Mouse (Mus musculus) embryonic facial prominence, embryonic 14.5 days (tissue): ENCODE data around the gene Panx1. TPM values are rescaled to one million over a fixed set of nuclear protein-coding genes. Genes with fewer than 3 reads are reported as not detected.

Experiments
- ATAC-seq: fragments of 200-750 bp; cut with Nextera tagmentation; 2 replicates; pipeline ENCODE4 v1.8.0; 2017; ENCODE audit warnings: low read depth, moderate number of reproducible peaks, moderate TSS enrichment
- DNase-seq: peaks from one replicate; pipeline ENCODE4 v3.0.0-alpha.2; 2015; ENCODE audit warnings: low spot score
- H3K27ac ChIP-seq: fragments of 300-500 bp; sonication (generic); replicated peaks from 2 replicates; pipeline ENCODE4 v1.5.1; 2014; ENCODE audit warnings: low read depth, mild to moderate bottlenecking, low read length, moderate library complexity
- H3K27me3 ChIP-seq: fragments of 300-500 bp; sonication (generic); replicated peaks from 2 replicates; pipeline ENCODE4 v1.6.1; 2014; ENCODE audit warnings: low read length; ENCODE audit not compliant: control insufficient read depth, insufficient read depth
- H3K36me3 ChIP-seq: fragments of 300-500 bp; sonication (generic); 2 replicates; pipeline ENCODE4 v1.6.1; 2014; ENCODE audit warnings: low read length, mixed read lengths; ENCODE audit not compliant: control insufficient read depth, insufficient read depth
- H3K4me1 ChIP-seq: fragments of 300-500 bp; sonication (generic); 2 replicates; pipeline ENCODE4 v1.6.1; 2014; ENCODE audit warnings: antibody characterized with exemption, low read length; ENCODE audit not compliant: control insufficient read depth, insufficient read depth
- H3K4me2 ChIP-seq: fragments of 300-500 bp; sonication (generic); 2 replicates; pipeline ENCODE4 v1.6.1; 2014; ENCODE audit warnings: low read depth, mild to moderate bottlenecking, low read length, moderate library complexity, mixed read lengths
- H3K4me3 ChIP-seq: fragments of 300-500 bp; sonication (generic); 2 replicates; pipeline ENCODE4 v1.5.1; 2014; ENCODE audit warnings: low read depth, mild to moderate bottlenecking, low read length
- H3K9ac ChIP-seq: fragments of 300-500 bp; sonication (generic); 2 replicates; pipeline ENCODE4 v1.6.1; 2014; ENCODE audit warnings: low read depth, mild to moderate bottlenecking, low read length, moderate library complexity, mixed read lengths
- H3K9me3 ChIP-seq: fragments of 300-500 bp; sonication (generic); 2 replicates; pipeline ENCODE4 v1.6.1; 2016; ENCODE audit warnings: low read length; ENCODE audit not compliant: control insufficient read depth
- WGBS: fragments of 180-500 bp; shearing (Covaris S2); extraction: QIAGEN DNeasy Blood & Tissue Kit; methylation state at CpG from one replicate; pipeline ENCODE4 v1.1.7; 2014; 5-methylcytosine and 5-hydroxymethylcytosine counted together
- polyA plus RNA-seq: library from polyadenylated mRNA; unstranded; fragments of >200 nt; fragmentation: Nextera tagmentation; extraction: Ambion mirVana; gene quantifications from 2 replicates; pipeline ENCODE4 v1.2.1, GENCODE M21; 2014

The Panx1 gene
- 48.3 and 53.9 TPM in 2 replicates for polyA plus RNA-seq

DNA sequence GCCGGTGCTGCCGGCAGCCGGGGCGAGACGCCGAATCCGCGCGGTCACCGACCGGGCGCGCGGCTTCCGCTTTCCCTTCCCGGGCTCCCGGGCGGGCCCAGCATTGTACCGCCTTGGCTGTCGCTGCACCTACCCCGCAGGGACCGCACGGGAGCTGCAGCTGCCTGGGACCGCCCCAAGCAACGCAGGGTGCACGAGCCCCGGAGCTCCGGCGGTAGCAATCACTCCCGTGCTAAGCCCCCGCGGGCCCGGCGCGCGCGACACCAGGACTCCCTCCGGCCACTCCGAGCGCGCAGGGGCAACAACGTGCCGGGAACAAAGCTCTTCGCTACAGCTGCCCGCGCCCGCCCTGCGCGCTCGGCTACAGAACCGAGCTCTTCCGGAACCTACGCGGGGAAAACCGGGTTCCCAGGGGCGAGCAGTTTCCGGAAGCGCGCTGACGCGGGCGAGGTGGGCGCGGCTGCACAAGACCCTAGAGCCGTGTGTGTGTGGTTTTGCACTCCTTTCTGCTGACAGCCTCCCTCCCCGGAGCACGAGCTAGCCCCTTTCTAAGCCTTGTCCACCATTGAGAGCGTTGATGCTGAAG, at the start of gene Panx1:
Panx1 (minus strand) TSS at position 395 of the 586 bp plus-strand sequence.
- Histone ChIP-seq H3K9me3 (no peaks in the 10 kb centered on the region), H3K4me3 (peak within 1 kb of the TSS; percentile 85), H3K27ac (peak within 1 kb of the TSS; percentile 93), H3K9ac (peak within 1 kb of the TSS; percentile 89), H3K4me1 (peaks cover 8% of the 10 kb centered on the region), H3K4me2 (peak within 1 kb of the TSS; percentile 79), H3K27me3 (no peaks in the 10 kb centered on the region), H3K36me3 (no peaks in the 10 kb centered on the region)
- ATAC-seq (peak; percentile 93), DNase-seq (peak; percentile 92)
- WGBS = under 1% methylated on average over 47 of the region's 68 CpGs

DNA sequence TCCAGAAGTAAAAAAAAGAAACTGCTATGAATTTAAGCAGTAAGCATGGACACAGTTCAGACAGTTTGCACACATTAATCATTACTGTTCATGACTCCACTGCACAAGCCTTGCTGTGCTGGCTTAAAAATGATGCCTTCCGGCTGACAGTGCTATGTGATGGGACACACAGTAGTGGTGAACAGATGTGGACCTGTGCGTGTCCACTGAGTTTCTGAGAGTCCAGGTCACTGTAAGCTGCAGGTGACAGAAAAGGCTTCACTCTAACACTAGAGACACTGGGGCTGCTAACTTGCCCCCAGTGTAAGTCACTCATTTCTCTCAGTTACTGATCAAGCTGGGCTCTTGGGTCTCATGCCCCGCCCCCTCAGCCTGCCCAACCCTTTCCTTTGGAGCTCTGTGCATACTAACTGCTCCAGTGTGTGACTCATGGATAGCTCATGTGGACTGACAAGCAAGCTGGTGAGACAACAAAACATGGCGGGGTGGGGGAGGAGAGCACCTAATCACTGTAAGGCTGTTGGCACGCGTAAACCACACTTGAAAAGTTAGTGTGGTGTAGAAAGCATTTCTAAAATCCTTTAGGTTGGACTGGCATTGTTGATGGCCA, 23.5 kb upstream of the Panx1 start:
- Histone ChIP-seq H3K36me3 (no peaks in the 10 kb centered on the region), H3K9me3 (no peaks in the 10 kb centered on the region), H3K27ac (no peak overlapping the region), H3K4me1 (no peaks in the 10 kb centered on the region), H3K27me3 (no peaks in the 10 kb centered on the region), H3K9ac (no peak overlapping the region), H3K4me2 (no peak overlapping the region), H3K4me3 (no peak overlapping the region)
- 79% methylated on average over 6 of the region's 6 CpGs for WGBS
- no peak for ATAC-seq
- DNase-seq = peak; percentile 29

DNA sequence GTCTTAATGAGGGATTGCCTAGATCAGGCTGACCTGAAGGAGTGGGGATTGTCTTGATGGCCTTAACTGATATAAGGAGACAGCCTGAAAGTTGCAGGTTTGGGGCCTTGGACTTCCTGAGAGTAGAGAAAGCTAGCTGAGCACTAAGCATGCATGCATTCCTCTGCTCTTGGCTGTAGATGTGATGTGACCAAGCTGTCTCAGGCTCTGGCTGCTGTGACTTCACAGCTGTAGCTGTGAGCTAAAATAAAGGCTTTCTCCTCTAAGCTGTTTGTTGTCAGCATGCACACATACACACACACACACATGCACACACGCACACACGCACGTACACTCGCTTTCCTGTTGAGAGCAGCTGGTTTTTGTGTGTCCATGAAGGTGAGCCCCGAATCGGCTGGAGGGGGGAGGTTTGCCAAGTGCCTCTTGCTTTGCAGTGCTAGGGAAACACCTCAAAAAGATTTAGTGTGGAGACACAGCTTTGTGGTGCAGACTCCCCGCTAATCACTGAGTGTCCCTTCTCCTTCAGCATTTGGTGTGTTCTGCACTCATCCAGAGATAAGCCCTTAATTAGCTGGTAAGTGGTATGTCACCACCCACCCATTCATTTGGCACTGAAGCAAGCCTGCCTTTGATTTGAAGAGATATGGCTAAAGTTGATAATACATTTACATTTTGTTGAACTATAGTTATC, 22.9 kb upstream of the Panx1 start:
- no peak overlapping the region for H3K4me3 ChIP-seq
- no peaks in the 10 kb centered on the region for H3K36me3 ChIP-seq
- H3K27me3 ChIP-seq = no peaks in the 10 kb centered on the region
- DNase-seq = no peak
- ATAC-seq = no peak
- no peaks in the 10 kb centered on the region for H3K9me3 ChIP-seq
- WGBS = 83% methylated on average over 7 of the region's 7 CpGs
- H3K27ac ChIP-seq = no peak overlapping the region
- H3K4me2 ChIP-seq = no peak overlapping the region
- no peak overlapping the region for H3K9ac ChIP-seq
- no peaks in the 10 kb centered on the region for H3K4me1 ChIP-seq

DNA sequence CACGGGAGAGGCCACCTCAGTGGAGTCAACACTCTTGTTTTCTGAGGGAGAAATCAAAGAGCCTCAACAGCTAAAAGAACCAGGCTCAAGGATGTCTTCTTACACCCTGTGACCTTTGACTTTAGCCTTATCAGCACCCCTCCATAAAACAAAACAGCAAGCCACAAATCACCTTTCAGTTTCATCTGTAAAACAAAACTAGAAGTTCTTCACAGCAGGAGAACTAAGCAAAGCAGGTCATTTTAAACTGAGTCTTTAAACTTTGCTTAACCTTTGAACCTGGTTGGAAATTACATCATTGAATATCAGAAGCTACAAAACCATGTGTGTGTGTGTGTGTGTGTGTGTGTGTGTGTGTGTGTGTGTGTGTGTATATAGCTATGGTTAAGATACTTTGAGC, 18.9 kb upstream of the Panx1 start:
- no peak for DNase-seq
- H3K4me3 ChIP-seq = no peak overlapping the region

DNA sequence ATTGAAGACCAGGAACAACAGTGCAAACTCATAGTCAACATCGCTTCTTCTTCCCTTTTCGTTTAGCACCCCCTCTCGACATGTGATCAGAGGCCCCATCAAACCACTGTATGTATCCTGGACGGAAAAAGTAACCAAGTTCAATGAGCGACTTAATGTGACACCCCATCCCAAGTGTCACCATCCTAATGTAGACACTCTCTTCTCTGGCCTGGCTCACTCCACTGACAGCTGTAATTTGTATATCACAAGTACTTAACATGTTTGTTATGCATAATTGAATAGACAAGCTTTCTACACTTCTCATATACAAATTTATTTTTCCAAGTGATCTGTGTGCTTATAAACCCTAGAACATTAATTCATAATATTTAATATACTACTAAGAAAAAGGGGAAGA, 15.6 kb upstream of the Panx1 start:
- no peak overlapping the region for H3K9ac ChIP-seq
- H3K4me3 ChIP-seq = no peak overlapping the region
- no peak for DNase-seq
- H3K27me3 ChIP-seq = no peaks in the 10 kb centered on the region
- H3K9me3 ChIP-seq = no peaks in the 10 kb centered on the region
- H3K4me2 ChIP-seq = no peak overlapping the region
- no peaks in the 10 kb centered on the region for H3K36me3 ChIP-seq
- ATAC-seq = no peak
- no peak overlapping the region for H3K27ac ChIP-seq
- no peaks in the 10 kb centered on the region for H3K4me1 ChIP-seq
- 90% methylated on average over 5 of the region's 5 CpGs for WGBS

More for the DNA sequence above, 18.9 kb upstream of the Panx1 start:
- Histone ChIP-seq H3K9ac (no peak overlapping the region), H3K9me3 (no peaks in the 10 kb centered on the region), H3K27me3 (no peaks in the 10 kb centered on the region), H3K36me3 (no peaks in the 10 kb centered on the region), H3K4me1 (no peaks in the 10 kb centered on the region), H3K27ac (no peak overlapping the region), H3K4me2 (no peak overlapping the region)
- 13% methylated on average over 1 of the region's 1 CpGs for WGBS
- no peak for ATAC-seq

DNA sequence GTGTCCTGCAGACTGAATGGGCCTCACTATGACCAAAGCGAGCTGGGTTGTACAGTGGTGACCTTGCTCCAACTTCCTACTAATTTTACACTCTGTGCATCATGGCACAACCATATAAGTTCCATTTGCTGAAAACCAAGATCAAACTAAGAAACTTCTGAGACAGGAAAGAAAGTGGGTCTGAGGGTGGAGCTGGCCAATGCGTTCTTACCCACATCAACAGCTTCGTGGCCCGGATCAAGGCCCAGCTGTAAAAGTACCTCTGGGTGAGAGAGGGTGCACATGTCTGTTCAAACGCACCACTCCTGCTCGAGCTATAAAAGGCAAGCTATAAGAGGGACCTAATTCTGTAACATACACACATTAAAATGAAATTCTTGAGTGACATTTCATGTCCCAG, 14.7 kb upstream of the Panx1 start:
- DNase-seq (no peak), ATAC-seq (no peak)
- no peak overlapping the region for H3K9ac ChIP-seq
- H3K9me3 ChIP-seq = no peaks in the 10 kb centered on the region
- no peak overlapping the region for H3K4me3 ChIP-seq
- no peaks in the 10 kb centered on the region for H3K36me3 ChIP-seq
- H3K27ac ChIP-seq = no peak overlapping the region
- H3K4me2 ChIP-seq = no peak overlapping the region
- H3K27me3 ChIP-seq = no peaks in the 10 kb centered on the region
- no peaks in the 10 kb centered on the region for H3K4me1 ChIP-seq
- WGBS = 86% methylated on average over 6 of the region's 6 CpGs

DNA sequence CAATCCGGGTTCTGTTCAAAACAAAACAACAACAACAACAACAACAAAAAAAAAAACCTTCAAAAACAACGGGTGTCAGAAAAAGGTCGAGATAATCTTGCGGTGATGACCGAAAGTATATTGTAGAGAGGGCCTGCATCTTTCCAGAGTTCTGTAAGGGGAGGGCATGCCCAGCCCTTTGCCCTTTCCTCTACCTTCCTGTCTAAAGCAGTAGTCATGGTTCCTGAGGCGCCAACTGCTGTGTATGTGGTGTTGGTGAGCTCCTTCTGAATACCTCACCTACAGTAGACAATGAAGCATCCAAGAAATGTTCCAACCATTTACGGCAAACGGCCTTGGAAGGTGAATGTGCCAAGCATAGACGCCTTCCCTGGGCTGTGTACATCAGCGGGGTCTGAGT, 462 bp upstream of the Panx1 start:
- WGBS = 41% methylated on average over 10 of the region's 10 CpGs
- no peaks in the 10 kb centered on the region for H3K27me3 ChIP-seq
- H3K36me3 ChIP-seq = no peaks in the 10 kb centered on the region
- no peaks in the 10 kb centered on the region for H3K9me3 ChIP-seq
- H3K4me1 ChIP-seq = peaks cover 8% of the 10 kb centered on the region
- no peak for DNase-seq
- peak overlapping the region; percentile 93 for H3K27ac ChIP-seq
- peak overlapping the region; percentile 79 for H3K4me2 ChIP-seq
- peak overlapping the region; percentile 85 for H3K4me3 ChIP-seq
- no peak for ATAC-seq
- H3K9ac ChIP-seq = peak overlapping the region; percentile 89

DNA sequence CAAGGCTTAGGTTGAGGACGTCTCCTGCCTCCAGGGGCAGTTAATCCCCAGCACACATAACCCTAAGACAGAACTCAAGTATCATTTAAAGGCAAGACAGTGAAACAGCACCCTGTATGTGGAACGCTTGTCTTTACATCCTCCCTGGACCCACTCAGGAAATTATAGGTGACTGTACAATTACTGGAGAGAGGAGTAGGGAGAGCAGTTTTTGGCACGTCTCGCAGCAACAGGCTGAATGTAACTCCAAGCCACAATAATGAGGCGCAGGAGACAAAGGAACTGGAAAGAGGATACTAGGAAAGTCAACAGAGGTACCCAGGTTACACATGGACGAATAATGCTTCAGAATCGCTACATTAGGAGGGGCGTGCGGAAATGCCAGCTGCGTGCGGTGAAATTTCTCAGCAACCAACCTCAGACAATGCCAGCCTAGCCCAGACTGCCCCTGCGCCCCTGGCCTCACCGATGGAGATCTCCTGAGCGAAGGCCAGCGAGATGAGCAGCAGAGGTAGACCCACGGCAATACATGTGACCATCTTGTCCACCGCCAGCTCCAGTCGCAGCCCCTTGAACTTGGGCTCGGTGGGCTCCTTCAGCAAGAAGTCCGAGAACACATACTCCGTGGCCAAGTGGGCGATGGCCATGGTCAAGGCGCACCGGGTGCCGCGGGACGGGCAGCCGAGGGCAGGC, 741 bp downstream of the Panx1 start:
- peak; percentile 56 for DNase-seq
- ATAC-seq = peak; percentile 37

More for the DNA sequence above, 741 bp downstream of the Panx1 start:
- under 1% methylated on average over 19 of the region's 28 CpGs for WGBS
- no peaks in the 10 kb centered on the region for H3K9me3 ChIP-seq
- no peaks in the 10 kb centered on the region for H3K36me3 ChIP-seq
- H3K4me1 ChIP-seq = peaks cover 8% of the 10 kb centered on the region
- H3K4me3 ChIP-seq = peak overlapping the region; percentile 85
- peak overlapping the region; percentile 89 for H3K9ac ChIP-seq
- no peaks in the 10 kb centered on the region for H3K27me3 ChIP-seq
- H3K4me2 ChIP-seq = peak overlapping the region; percentile 79
- H3K27ac ChIP-seq = peak overlapping the region; percentile 93
